Mouse (Mus musculus): Measurements from ENCODE around the gene Dner. TPM values are rescaled to one million over a fixed set of nuclear protein-coding genes. Genes with fewer than 3 reads are reported as not detected.

Gene Dner
- total and polyA plus RNA-seq, 3 experiments, result not detected

DNA sequence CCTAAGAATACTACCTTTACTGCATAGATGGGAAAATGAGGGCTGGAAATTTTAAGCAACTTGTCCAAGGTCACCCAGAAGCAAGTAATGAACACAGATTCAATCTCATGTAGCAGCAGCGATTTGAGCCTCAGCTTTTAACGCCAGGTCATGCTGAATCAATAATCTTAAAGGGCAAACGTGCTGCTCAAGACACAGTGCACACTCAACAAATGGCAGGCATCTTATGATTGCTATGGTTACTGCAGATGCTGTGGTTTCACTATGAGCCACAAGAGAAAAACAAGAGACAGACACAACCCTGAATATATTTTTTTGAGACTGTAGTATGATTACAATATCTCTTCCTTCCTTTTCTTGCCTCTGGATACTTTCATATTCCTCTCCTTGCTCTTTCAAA is 228.4 kb downstream of the Dner start:
- Histone ChIP-seq H3K79me2 (ENCODE audit: control insufficient read depth, insufficient read depth, low read length, poor library complexity) (no peaks in the 10 kb centered on the region), H3K9ac (ENCODE audit: control insufficient read depth, low read depth, low read length, poor library complexity, severe bottlenecking) (no peak overlapping the region), H3K36me3 (ENCODE audit: control insufficient read depth in 1 of 2, insufficient read depth in 2 of 2, low read length in 2 of 2) (no peaks in the 10 kb centered on the region), H3K27ac (ENCODE audit: control insufficient read depth, low read depth, low read length) (no peak overlapping the region), H3K4me3 (ENCODE audit: control insufficient read depth in 1 of 2, insufficient read depth in 1 of 2, low read depth in 2 of 2, low read length in 2 of 2) (no peak overlapping the region), H3K27me3 (ENCODE audit: control insufficient read depth in 1 of 2, insufficient read depth in 2 of 2, low read length in 2 of 2) (no peaks in the 10 kb centered on the region), H3K9me3 (replicated peaks; ENCODE audit: insufficient read depth, low read length) (no peaks in the 10 kb centered on the region), H3K4me1 (ENCODE audit: control insufficient read depth in 1 of 2, insufficient read depth in 2 of 2, low read length in 2 of 2) (no peaks in the 10 kb centered on the region)
- DNase-seq (ENCODE audit: low read depth, low spot score), result no peak
- no peak for TF ChIP-seq ZNF384 (IDR thresholded peaks at IDR 0.05; ENCODE audit: low read depth, low read length)
- no peak for TF ChIP-seq CHD2 (IDR thresholded peaks at IDR 0.05; ENCODE audit: low read length)
- TF ChIP-seq POLR2AphosphoS5 (IDR thresholded peaks at IDR 0.05; ENCODE audit: borderline replicate concordance, low read depth, low read length), result no peak

DNA sequence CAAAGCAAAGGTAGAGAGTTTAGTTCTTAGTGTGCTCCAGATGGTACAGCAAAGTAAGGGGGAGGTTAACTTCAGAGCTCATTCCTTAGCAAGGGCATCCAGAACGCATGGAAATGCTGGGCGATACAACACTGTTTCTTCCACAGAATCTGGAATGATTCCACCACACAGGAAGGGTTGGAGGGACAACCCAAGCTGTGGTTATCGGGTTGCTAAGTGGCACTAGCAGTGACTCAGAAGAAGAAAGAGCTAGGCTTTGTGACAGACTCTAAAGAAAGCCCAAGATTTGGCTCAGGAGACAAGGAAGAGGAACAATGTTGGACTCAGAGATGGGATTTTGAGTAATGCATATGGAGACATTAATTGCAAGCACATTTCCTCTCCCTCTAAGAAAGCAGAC is 231.3 kb downstream of the Dner start:
- H3K36me3 ChIP-seq (ENCODE audit: control insufficient read depth in 1 of 2, insufficient read depth in 2 of 2, low read length in 2 of 2), result no peaks in the 10 kb centered on the region
- no peak overlapping the region for H3K9ac ChIP-seq (ENCODE audit: control insufficient read depth, low read depth, low read length, poor library complexity, severe bottlenecking)
- no peak overlapping the region for H3K4me3 ChIP-seq (ENCODE audit: control insufficient read depth in 1 of 2, insufficient read depth in 1 of 2, low read depth in 2 of 2, low read length in 2 of 2)
- DNase-seq (ENCODE audit: low read depth, low spot score), result no peak
- no peak overlapping the region for H3K27ac ChIP-seq (ENCODE audit: control insufficient read depth, low read depth, low read length)
- H3K9me3 ChIP-seq (replicated peaks; ENCODE audit: insufficient read depth, low read length), result no peaks in the 10 kb centered on the region
- H3K79me2 ChIP-seq (ENCODE audit: control insufficient read depth, insufficient read depth, low read length, poor library complexity), result no peaks in the 10 kb centered on the region
- TF ChIP-seq KAT2A (conservative IDR thresholded peaks at IDR 0.05; ENCODE audit: low read depth, low read length) (no peak), UBTF (IDR thresholded peaks at IDR 0.05; ENCODE audit: borderline replicate concordance, insufficient read depth, low read depth, low read length) (no peak), JUND (IDR thresholded peaks at IDR 0.05; ENCODE audit: low read depth, low read length) (no peak), NELFE (IDR thresholded peaks at IDR 0.05; ENCODE audit: low read depth, low read length) (no peak), SMC3 (IDR thresholded peaks at IDR 0.05; ENCODE audit: low read depth, low read length) (no peak), MAX (IDR thresholded peaks at IDR 0.05; ENCODE audit: low read length) (no peak), MEF2A (IDR thresholded peaks at IDR 0.05; ENCODE audit: extremely low read depth, insufficient replicate concordance, low read depth, low read length, poor library complexity, severe bottlenecking) (no peak), TAL1 (IDR thresholded peaks at IDR 0.05; ENCODE audit: low read length) (no peak), HCFC1 (IDR thresholded peaks at IDR 0.05; ENCODE audit: low read depth, low read length) (no peak), MAFK (IDR thresholded peaks at IDR 0.05; ENCODE audit: borderline replicate concordance, low read depth, low read length) (no peak), ETS1 (IDR thresholded peaks at IDR 0.05; ENCODE audit: low read depth, low read length) (no peak), MYC (IDR thresholded peaks at IDR 0.05; ENCODE audit: low read depth, low read length) (no peak), GATA1 (IDR thresholded peaks at IDR 0.05; ENCODE audit: low read depth, low read length) (no peak), POLR2AphosphoS2 (IDR thresholded peaks at IDR 0.05; ENCODE audit: low read length) (no peak), RAD21 (IDR thresholded peaks at IDR 0.05; ENCODE audit: low read depth, low read length) (no peak), MAZ (IDR thresholded peaks at IDR 0.05; ENCODE audit: low read depth, low read length) (no peak), POLR2A (IDR thresholded peaks at IDR 0.05; ENCODE audit: control insufficient read depth in 1 of 2, insufficient read depth in 1 of 2, low read depth in 1 of 2, low read length in 2 of 2, poor library complexity in 1 of 2) (no peak)
- H3K27me3 ChIP-seq (ENCODE audit: control insufficient read depth in 1 of 2, insufficient read depth in 2 of 2, low read length in 2 of 2), result no peaks in the 10 kb centered on the region
- H3K4me1 ChIP-seq (ENCODE audit: control insufficient read depth in 1 of 2, insufficient read depth in 2 of 2, low read length in 2 of 2), result no peaks in the 10 kb centered on the region

Measured in MEL (cell line).